Mouse (Mus musculus) ES-Bruce4 (cell line): ENCODE measurements around the gene Pomc.

Experiments
- CTCF ChIP-seq: IDR thresholded peaks from one replicate; pipeline ENCODE4 v1.8.1; 2011; ENCODE audit warnings: low read depth, low read length
- POLR2A ChIP-seq: IDR thresholded peaks from one replicate; pipeline ENCODE4 v1.8.1; 2011; ENCODE audit warnings: low read length; ENCODE audit not compliant: insufficient read depth

GRCm38 (mm10) chr12:4007766-4008165, 53.0 kb downstream of the Pomc start:
- TF ChIP-seq CTCF (no peak), POLR2A (no peak)
